Mouse (Mus musculus): ENCODE measurements around the gene Wdr45.
A peak's percentile ranks its signal among the peaks of the same experiment; 100 is the strongest.
"Not testable (repeated sequence)": the region's sequence is repeated elsewhere in the genome, so short reads cannot be mapped to it uniquely, and the experiment has no call there.

The Wdr45 gene

DNA sequence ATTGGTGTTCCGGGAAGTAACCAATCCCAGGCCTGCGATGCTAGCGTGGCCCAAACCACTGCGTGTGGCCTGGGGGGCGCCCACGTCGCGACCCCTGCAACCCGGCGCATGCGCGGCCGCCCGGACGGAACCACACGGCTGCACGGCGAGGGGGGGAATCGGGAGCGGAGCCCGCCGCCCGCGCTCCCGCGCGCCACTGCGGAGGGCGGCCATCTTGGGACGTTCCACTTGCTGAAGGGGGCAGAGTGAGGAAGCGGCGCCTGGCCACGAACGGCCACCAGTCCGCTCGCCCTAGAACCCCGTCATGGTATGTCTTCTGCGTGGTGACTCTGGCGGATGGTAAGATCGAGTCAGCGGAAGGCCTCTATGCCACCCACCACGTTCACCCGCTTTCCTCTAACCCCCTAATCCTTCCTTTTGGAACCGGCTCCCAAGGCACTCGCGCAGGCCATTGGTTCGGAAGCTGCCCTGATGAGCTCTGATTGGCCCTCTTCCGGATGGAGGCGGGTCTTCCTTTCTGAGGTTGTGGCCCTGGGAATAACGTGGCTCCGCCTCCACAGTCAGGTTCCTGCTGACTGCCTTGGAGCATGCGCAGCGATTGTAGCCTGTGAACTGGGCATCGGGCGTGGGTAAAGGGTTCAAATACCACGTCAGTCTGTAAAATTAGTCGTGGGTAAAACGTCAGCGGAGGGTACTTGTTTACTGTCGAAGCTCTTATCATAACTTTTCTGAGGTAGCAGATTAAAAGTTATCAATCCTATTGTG is at the start of gene Wdr45:
Gene Wdr45, plus strand, starts transcription at position 199 of the 765 bp plus-strand sequence.
- peak; percentile 95 for DNase-seq (ENCODE audit: low spot score)

DNA sequence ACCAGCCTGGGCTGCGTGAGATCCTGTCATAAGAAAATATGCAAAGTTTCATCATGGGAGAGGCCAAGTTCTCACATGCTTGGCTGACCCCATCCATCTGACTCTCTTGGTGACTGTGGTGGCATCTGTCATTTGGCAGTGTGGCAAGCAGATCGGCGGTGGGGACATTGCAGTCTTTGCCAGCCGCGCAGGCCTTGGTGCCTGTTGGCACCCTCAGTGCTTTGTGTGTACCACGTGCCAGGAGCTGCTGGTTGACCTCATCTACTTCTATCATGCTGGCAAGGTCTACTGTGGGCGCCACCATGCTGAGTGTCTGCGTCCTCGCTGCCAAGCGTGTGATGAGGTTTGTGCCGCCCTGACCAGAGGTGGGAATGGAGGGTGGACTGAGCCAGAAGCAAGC is 49.3 kb upstream of the Wdr45 start:
- DNase-seq (ENCODE audit: low spot score) = no peak

DNA sequence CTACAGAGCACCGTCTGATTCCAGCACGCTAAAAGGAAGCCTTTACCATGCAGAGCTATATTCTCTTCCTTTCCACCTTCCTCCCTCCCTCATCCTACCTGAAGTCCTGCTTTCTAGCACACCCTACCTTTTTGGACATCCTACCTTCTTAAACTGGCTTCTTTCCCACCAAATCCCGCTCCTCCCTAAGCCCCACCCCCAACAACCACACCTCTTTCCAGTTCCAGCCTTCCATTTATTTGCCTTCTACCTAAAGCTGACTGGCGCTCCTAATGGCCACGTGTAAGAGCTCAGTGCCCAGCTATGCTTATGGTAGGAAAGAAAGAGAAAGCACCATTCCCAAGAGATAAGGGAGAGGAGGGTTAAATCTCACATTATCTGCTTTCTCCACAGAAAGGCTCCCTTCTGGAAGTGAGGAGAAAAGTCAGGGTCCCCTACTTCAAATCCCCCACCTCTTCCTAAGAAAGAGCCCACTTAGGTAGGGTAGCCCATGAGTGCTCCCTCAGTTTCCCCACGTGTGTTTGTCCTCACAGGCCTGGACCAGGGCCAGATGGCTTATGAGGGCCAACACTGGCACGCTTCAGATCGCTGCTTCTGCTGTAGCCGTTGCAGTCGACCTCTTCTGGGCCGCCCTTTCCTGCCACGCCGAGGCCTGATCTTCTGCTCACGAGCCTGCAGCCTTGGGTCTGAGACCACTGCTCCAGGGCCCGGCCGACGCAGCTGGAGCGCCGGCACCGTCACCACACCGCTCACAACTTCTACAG is 48.2 kb upstream of the Wdr45 start:
- DNase-seq (ENCODE audit: low spot score) = no peak

DNA sequence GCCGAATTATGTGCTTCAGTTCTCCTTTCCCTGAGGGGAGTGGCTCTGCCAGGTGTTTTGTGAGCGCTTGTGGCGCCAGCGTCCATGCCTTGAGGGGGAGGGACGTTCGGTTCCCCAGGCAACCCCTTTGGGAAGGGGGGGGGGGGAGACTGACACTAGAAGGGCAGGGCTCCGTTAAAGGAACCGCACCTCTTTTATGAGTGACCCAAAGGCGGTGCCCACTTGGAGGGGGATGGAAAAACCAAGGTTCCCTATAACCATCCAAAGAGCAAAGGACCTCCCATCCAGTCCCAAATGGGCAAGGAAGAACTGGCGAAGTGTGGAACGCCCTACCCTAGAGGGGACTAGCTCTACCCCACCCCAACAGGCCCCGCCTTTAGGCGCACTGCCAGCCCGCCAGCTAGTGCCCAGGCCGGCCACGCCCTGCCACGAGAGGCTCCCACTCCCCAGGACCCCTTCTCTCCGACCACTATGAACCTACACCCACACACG is 43.7 kb upstream of the Wdr45 start:
- peak; percentile 30 for DNase-seq (ENCODE audit: low spot score)

DNA sequence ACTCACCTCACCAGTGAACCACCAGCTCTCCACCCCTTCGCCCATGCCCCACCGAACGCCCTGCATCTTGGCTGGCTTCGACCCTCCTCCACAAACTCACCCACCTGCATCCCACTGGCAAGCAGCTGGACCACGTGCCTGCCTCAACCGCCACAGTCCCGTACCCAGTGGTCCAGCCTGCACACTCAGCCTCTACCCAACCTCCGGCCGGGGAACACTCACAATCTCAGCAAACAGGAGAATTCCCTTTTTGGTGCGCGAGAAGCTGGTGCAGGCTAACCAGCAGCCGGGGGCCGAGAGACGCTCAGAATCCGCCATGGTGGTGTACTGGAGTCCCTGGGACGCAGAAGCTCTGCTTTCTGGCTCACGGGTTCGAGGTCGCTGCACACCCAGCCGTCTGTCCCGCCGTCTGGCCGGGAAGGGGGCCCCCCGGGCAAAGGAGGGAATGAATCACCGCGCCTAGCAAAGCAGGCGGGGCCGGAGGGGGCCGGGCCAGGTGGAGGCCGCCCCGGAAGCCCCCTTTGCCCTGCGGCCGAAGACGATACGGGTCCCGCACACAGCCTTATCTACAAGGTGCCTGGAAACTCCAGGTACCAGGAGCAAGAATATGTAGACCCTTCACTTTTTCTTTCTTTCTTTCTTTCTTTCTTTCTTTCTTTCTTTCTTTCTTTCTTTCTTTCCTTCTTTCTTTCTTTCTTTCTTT is 43.1 kb upstream of the Wdr45 start, which contains the start of gene Plp2:
Gene Plp2, minus strand, starts transcription at position 470 of the 703 bp plus-strand sequence.
- DNase-seq (ENCODE audit: low spot score) = no peak

DNA sequence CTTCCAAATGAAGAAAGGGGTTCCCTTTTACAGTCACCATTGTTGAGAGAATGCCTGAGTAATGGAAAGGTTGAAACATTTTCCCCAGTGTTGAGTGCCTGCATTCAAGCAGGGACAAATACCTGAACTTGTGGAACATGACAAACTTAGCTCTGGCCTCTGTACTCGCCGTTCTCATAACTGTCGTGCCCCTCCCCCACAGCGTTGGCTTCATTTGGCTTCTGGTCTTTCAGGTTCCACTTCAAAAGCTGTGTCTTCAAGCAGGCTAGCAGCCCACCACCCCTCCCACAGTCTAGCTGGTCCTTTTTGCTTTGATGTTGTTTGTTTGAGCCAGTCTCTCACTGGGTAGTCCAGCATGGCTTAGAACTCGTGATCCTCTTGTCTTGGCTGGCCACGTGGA is 41.4 kb upstream of the Wdr45 start:
- DNase-seq (ENCODE audit: low spot score) = no peak

DNA sequence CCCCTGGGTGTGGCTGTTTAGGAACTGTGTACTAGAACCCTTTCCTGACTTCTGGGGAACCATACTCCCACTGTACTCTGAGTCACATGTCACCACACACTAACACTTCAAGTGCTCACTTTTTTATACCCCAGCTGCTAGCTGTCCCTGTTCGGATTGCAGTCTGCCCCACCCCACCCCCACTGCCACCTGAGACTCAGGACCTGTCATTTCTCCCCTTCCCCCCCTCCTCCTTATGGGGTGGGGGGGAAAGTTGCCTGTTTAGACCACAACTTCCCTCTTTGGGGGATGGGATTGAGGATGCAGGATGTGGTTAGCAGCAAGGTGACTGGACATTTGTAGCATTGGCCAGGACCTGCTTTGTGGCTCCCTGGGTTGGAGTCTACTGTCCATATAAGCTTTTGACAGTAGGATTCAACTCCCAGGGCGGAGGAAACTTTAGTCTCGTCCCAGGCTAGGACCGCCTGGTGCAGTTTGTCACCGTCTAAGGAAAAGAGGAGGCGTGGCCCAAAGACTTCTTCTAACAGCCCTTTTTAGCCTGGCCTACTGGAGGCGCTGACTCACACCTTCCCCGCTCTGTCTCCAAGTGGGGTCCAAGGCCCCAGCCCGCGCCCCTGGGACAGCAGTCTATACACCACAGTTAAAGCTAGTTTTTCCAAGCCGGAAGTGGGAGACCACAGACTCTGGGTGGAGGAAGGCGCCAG is 40.4 kb upstream of the Wdr45 start:
- no peak for DNase-seq (ENCODE audit: low spot score)

DNA sequence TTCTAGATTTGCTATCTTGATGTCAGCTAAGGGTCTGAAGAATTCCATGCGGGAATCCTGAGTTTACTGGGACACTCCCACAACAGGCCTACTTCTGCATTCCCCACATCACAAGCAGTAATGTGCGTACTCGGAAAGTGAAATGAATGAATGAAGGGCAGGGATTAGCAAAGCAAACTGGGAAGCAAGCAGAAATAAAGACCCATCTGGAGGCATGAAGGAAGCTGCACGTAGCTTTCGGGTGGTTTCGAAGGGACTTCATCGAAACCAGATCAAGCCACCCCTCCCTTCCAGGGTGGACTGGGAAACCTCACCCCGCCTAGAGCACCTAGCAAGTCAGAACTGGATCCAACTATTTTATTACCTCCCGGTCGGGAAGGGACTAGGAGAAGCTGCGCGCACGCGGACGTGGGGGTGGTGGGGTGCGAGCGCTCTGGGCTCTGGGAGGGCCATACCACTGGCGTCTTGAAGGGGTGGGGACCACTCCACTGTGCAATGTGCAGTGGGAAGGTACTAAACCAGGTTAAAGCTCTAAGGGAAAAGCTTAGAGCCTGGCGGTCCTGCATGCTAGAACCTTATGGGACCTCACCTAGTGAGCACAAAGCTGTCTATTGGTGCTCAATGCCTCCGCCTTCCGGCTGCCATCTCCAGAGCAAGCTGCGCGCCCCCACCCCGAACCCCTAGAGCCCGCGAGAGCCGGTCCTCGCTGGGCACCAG is 39.7 kb upstream of the Wdr45 start:
- no peak for DNase-seq (ENCODE audit: low spot score)

DNA sequence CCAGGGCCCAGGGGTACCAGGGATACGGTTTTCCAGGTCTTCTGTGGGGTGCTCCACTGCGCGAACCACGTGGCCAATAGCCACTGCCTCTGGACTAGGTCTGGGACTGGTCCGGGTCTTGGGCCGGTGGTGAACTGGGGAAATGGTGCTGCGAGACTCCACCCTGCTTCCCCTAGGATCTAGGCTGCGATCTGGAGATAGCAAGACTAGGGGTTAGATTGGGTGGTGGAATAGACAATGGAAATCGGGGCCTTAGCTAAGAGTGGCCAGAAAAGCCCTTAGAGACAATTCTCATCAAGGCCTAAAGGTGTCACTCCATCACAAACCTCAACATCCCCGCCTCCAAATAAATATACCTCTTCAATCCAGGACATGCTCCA is 39.1 kb upstream of the Wdr45 start:
- DNase-seq (ENCODE audit: low spot score) = no peak

DNA sequence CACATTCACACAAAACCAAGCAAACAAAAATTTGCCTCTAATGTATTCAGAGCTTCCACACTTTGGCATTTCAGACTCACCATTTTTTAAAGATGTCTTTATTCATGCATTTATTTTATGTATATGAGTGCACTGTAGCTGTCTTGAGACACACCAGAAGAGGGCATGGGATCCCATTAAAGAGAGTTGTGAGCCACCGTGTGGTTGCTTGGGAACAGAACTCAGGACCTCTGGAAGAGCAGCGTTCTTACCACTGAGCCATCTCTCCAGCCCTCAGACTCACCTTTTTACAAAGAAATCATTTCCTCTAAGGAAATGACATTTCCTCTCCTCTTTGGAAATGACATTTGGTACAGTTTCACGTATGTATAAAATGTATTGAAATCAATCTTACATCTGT is 35.1 kb upstream of the Wdr45 start:
- no peak for DNase-seq (ENCODE audit: low spot score)

DNA sequence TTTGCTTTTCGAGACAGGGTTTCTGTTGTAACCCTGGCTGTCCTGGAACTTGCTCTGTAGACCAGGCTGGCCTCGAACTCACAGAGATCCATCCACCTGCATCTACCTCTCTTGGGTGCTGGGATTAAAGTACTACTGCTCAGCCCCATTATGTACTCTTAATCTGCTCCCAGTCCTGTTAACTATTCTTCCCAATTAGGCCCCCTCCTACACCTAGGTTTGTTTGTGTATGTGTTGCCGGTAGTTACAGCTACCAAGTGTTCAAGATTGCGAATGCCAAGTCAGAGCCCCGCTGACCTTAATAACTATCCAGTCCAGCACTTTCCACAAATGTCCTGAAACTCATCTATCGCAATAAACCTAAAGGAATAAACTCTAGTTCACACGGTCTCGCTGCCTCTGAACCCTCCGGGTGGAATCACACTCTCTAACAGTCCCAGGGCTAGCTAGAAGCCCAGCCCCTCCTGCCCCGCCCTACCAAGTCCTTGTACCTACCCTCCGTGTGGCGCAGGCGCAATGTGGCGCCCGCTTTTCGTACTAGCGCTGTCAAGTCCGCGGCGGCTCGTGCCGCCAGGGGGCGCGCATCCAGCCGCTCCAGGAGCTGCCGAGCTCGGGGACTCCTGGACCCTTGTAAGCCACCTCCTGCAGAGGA is 34.6 kb upstream of the Wdr45 start:
- peak; percentile 88 for DNase-seq (ENCODE audit: low spot score)

DNA sequence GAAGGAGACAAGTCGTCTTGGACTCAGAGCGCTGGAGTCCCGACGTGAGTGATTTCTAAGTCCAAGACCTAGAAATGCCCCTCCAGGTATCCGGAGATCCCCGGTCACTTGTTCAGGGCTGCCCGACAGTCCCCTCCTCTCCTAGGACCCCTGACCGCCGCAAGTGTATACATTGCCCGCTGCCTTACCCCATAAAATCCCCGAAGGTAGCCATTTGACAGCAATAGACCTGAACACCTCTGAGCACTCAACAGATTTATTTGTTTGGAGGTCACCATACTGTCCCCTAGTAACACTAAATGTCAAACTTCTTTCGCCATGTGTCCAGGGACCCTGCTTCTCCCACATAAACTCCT is 34.1 kb upstream of the Wdr45 start:
- no peak for DNase-seq (ENCODE audit: low spot score)

DNA sequence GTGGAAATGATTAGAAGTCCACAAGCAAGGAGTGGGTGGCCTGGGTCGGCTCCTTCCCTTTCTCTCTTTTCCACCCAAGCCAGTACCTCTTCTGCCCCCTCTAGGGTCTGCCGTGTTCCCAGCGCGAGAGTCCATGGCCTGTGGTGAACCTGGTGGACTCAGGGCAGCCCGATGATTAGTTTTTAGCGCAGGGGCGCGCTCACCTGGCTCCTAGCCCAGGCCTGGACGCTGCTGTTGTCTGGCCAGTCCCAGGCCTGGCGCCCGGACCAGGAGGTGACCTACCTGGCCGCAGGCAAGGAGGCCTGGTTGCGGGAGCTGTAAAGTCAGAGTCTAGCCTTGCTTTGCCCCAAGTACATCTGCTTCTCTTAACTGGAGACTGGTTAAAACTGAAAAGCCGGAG is 33.3 kb upstream of the Wdr45 start, which contains the start of gene Magix:
Gene Magix, minus strand, starts transcription at position 388 of the 400 bp plus-strand sequence.
- no peak for DNase-seq (ENCODE audit: low spot score)

DNA sequence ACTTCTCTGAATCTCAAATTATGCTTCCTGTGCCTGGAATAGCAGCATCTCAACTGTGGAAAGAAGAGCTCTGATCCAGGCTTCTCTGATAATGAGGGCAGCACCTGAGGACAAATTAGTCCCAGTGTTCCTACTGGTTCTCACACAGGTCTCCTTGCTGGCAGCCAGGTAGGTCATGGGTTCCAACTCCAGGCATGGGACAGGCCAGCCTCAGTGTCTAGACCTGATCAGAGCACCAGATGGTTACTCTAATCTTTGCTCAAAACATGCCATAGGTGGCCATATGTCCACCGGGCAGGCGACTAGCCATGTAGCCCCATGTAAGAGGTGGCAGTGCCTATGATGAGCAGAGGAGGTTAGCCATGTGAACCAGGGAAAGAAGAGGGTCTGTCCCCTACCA is 25.8 kb upstream of the Wdr45 start:
- no peak for DNase-seq (ENCODE audit: low spot score)

DNA sequence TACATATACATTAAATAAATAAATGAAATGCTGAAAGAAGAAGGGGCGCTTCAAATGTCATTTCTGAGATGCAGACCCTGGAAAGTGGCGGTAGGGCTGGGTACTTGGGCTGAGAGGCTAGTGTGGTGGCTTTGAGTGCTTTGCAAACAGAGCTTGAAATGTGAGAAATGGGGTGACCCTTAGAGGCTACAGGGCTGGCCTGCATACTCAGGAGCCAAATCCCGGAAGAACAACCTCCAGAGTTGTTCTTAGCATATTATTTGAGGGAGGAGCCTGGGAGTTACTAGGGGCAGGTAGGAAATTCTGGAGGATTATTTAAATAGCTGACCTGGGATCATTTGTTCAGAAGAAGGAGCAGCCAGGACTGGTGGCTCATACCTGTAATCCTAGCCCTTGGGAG is 23.6 kb upstream of the Wdr45 start:
- DNase-seq (ENCODE audit: low spot score) = no peak

DNA sequence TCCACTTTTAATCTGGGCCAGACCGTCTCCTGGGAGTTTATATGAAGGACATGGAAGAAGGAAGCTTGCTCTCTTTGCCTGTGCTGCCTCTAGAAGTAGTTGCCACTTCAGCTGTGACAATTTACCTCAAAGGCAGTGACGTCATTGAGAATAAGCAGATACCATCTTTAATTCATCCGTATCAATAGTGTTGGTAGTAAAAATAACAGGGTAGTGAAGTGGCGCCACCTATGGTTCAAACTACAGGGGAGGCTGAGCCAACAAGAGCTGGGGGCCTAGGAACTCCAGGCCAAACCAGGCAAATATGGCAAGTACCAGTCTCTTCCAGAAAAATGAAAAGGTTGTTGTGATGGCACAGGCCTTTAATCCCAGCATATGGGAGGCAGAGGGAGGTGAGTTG is 21.3 kb upstream of the Wdr45 start:
- DNase-seq (ENCODE audit: low spot score) = peak; percentile 28

DNA sequence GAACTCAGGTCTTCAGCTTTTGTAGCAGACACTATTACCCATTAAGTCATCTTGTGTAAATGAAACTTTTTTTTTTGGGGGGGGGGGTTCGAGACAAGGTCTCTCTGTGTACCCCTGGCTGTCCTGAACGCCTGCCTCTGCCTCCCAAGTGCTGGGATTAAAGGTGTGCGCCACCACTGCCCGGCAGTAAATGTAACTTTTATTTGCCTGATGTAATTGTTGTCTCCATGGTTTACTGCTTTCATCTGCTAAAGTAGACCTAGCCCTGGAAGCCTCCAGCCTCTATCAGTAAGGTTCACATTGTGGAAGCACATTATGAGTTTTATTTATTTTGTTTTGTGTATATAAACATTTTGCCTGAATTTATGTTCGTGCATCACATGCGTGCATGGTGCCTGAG is 17.6 kb upstream of the Wdr45 start:
- no peak for DNase-seq (ENCODE audit: low spot score)

DNA sequence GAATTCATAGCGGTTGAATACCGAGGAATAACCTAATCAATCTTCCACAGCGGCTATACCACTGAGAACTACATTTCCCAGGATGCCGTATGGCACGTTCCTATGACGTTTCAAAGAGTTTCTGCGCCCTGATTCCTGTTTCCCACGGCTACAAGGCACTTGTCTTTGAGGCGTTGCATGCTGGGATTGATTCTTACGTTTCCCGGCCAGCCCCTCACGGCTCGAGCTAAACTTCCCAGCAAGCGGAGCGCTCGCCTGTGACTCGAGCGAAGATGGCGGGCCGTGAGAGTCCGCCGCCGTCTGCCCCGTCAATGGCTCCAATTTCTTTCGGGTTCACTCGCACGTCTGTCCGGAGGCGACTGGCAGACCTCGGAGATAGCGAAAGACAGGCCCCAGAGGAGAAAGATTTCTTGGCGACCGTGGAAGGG is 17.2 kb upstream of the Wdr45 start, which contains the start of gene Gpkow:
Gene Gpkow, plus strand, starts transcription at position 178 of the 428 bp plus-strand sequence.
- DNase-seq (ENCODE audit: low spot score) = peak; percentile 85

DNA sequence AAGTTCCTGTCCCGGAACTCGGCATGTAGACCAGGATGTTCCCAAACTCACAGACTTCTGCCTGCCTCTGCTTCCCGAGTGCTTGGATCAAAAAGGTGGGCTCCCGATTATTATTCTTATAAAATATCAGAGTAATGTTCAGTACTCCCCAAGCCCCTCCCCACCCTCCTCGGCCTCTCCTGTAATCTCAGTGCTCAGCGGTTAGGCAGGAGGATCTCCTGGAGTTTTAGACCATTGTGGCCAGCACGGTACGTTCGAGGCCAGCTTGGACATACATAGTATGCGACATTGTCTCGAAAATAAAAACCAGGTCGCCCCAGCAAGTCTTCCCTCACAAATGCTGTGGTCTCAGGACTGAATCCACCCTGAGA is 384 bp upstream of the Wdr45 start:
- DNase-seq (ENCODE audit: low spot score) = not testable (repeated sequence)

DNA sequence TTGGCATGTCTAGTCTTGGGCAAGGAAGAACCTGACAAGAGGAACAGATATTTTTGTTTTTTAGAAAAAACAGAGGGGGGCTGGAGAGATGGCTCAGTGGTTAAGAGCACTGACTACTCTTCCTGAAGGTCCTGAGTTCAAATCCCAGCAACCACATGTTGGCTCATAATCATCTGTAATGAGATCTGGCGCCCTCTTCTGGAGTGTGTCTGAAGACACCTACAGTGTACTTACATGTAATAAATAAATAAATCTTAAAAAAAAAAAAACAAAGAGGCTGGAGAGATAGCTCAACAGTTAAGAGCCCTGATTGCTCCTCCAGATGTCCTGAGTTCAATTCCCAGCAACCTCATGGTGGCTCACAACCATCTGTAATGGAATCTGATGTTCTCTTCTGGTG is 1.9 kb downstream of the Wdr45 start:
- not testable (repeated sequence) for DNase-seq (ENCODE audit: low spot score)
